Mouse (Mus musculus) E14TG2a.4 (cell line): Measurements from ENCODE around the gene Hoxa7.

Experiments used
- CTCF ChIP-seq: conservative IDR thresholded peaks from 2 replicates; pipeline ENCODE4 v1.5.1; 2014; ENCODE audit warnings: low read length
- NANOG ChIP-seq: IDR thresholded peaks from 2 replicates; pipeline ENCODE4 v1.6.1; 2014; ENCODE audit warnings: borderline replicate concordance, low read length, mixed read lengths
- POU5F1 ChIP-seq: IDR thresholded peaks from 2 replicates; pipeline ENCODE4 v1.6.1; 2014; ENCODE audit warnings: low read length, borderline replicate concordance

DNA sequence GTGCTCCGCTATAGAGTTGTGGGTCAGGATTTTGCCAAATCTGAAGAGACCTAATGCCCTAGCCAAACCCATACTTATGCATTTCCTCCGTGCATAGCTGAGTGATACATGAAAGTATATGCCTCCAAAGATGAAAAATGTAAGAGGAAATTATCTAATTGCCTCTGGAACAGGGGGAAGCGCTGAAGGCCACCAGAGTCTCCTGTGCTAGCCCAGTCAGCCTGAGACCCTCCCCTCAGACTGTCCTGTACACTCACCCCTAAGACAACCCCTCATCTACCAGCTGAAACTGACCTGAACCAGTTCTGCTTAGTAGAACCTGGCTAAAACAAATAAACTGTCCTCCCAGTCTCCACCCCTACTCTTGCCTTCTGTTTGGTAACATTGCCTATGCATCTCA is 40.9 kb downstream of the Hoxa7 start:
- no peak for TF ChIP-seq CTCF
- no peak for TF ChIP-seq POU5F1
- no peak for TF ChIP-seq NANOG
